Mouse (Mus musculus) thymus, postnatal 25 days (tissue): ENCODE results near the gene Lbx2.

Experiments used
- DNase-seq: peaks from one replicate; pipeline ENCODE4 v3.0.0; 2022

Lbx2 gene

GRCm38 (mm10) chr6:83071220-83071619 is 14.9 kb upstream of the Lbx2 start:
- DNase-seq = no peak

GRCm38 (mm10) chr6:83074979-83075378 is 11.2 kb upstream of the Lbx2 start:
- peak; percentile 52 for DNase-seq

GRCm38 (mm10) chr6:83077630-83078323 is 8.4 kb upstream of the Lbx2 start, which contains the start of gene Pcgf1:
TSS of gene Pcgf1 (plus strand) at chr6:83077869.
- no peak for DNase-seq

GRCm38 (mm10) chr6:83078324-83078858 is 7.8 kb upstream of the Lbx2 start:
- peak; percentile 100 for DNase-seq

- DNase-seq = no peak
Measured at GRCm38 (mm10) chr6:83080210-83080609, 6.0 kb upstream of the Lbx2 start.

- no peak for DNase-seq
Measured at GRCm38 (mm10) chr6:83083497-83083896, 2.7 kb upstream of the Lbx2 start.

GRCm38 (mm10) chr6:83084477-83084876 is 1.7 kb upstream of the Lbx2 start:
- DNase-seq = no peak

GRCm38 (mm10) chr6:83087205-83087925 is 1.2 kb downstream of the Lbx2 start:
- DNase-seq = no peak

- DNase-seq = no peak
Measured at GRCm38 (mm10) chr6:83087926-83088260, 1.7 kb downstream of the Lbx2 start.

GRCm38 (mm10) chr6:83092416-83093127 is 6.4 kb downstream of the Lbx2 start:
- DNase-seq = no peak

GRCm38 (mm10) chr6:83095968-83096367 is 9.8 kb downstream of the Lbx2 start:
- DNase-seq = peak; percentile 54

GRCm38 (mm10) chr6:83098411-83098810 is 12.2 kb downstream of the Lbx2 start:
- no peak for DNase-seq

GRCm38 (mm10) chr6:83101316-83101687 is 15.1 kb downstream of the Lbx2 start, which contains the start of the genes Ccdc142 and Gm42688:
TSS of gene Ccdc142 (plus strand) at chr6:83101601.
TSS of gene Gm42688 (plus strand) at chr6:83101617.
- peak; percentile 93 for DNase-seq

GRCm38 (mm10) chr6:83101688-83102556 is 15.8 kb downstream of the Lbx2 start:
- DNase-seq = peak; percentile 81

GRCm38 (mm10) chr6:83103130-83103650 is 17.0 kb downstream of the Lbx2 start:
- no peak for DNase-seq

GRCm38 (mm10) chr6:83104158-83104557 is 18.0 kb downstream of the Lbx2 start:
- DNase-seq = no peak

GRCm38 (mm10) chr6:83107566-83108400 is 21.6 kb downstream of the Lbx2 start:
- DNase-seq = peak; percentile 85

GRCm38 (mm10) chr6:83108762-83109668 is 22.8 kb downstream of the Lbx2 start, which contains the start of gene Mrpl53:
TSS of gene Mrpl53 (plus strand) at chr6:83109040.
- peak; percentile 72 for DNase-seq

- no peak for DNase-seq
Measured at GRCm38 (mm10) chr6:83111510-83112136, 25.5 kb downstream of the Lbx2 start.
